Mouse (Mus musculus) cortical plate, adult 2 months (tissue): ENCODE data around the gene Trank1. TPM values are rescaled to one million over a fixed set of nuclear protein-coding genes. Genes with fewer than 3 reads are reported as not detected.

Source experiments
- H3K27ac ChIP-seq: fragments of 200-500 bp; 2 replicates; pipeline ENCODE4 v1.5.1; 2012; ENCODE audit warnings: low read length, control low read depth, inconsistent platforms; ENCODE audit not compliant: insufficient read depth
- H3K4me1 ChIP-seq: fragments of 200-500 bp; 2 replicates; pipeline ENCODE4 v1.6.1; 2011; ENCODE audit warnings: low read length; ENCODE audit not compliant: control insufficient read depth, insufficient read depth
- H3K4me3 ChIP-seq: fragments of 200-500 bp; 2 replicates; pipeline ENCODE4 v1.5.1; 2011; ENCODE audit warnings: mild to moderate bottlenecking, low read length, control low read depth; ENCODE audit not compliant: insufficient read depth
- CTCF ChIP-seq: fragments of 200-500 bp; IDR thresholded peaks from 2 replicates; pipeline ENCODE4 v1.5.1; 2011; ENCODE audit warnings: mild to moderate bottlenecking, control low read depth, low read length; ENCODE audit not compliant: insufficient read depth; ENCODE audit errors: extremely low read depth
- POLR2A ChIP-seq: fragments of 200-500 bp; IDR thresholded peaks from 2 replicates; pipeline ENCODE4 v1.6.1; 2011; ENCODE audit warnings: mild to moderate bottlenecking, low read length, control low read depth; ENCODE audit not compliant: insufficient read depth; ENCODE audit errors: extremely low read depth
- polyA plus RNA-seq: library from polyadenylated mRNA; depleted of rRNA; stranded (reverse); fragments of >200 nt; gene quantifications from 2 replicates; pipeline ENCODE4 v1.2.3, GENCODE M21; 2012

Gene Trank1
- polyA plus RNA-seq, 1 experiment, result 383 TPM

DNA sequence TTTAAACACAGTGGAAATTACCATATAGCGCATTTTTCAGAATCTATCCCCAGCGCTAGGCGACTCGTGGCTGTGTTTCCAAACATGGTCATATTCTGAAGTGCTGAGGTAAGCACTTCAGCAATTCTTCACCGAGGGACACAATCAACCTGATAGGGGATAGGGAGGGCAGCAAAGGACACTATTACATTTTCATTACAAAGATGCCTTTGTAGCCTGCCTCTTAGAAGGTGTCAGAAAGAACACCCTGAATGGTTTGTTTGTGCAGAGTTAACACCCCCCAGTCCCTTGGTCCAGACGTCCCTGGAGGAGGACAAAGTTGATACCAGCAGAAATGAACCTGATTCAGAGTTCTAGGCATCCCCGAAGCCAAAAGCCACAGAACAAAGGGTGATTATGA lies 15.1 kb upstream of the Trank1 start:
- no peak for TF ChIP-seq POLR2A
- no peak for TF ChIP-seq CTCF
- Histone ChIP-seq H3K27ac (no peak overlapping the region), H3K4me1 (no peaks in the 10 kb centered on the region), H3K4me3 (no peak overlapping the region)

DNA sequence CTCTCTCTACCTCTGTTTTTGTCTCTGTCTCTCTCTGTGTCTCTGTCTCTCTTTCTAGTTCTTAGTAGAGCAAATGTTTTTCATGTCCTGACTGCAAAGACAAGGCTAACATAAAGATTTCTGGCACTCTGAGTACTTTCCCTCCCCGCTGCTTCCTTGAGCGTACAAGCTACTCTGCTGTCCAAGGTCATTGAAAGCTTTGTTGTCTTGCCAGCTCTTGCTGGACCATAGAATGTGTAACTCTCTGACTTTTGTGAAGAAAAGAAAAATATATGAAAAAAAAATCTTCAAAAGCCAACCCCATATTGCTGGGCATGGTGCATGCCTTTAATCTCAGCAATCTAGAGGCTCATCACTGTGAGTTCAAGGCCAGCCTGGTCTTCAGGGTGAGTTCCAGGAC lies 12.9 kb upstream of the Trank1 start:
- H3K27ac ChIP-seq, result no peak overlapping the region
- no peak for TF ChIP-seq CTCF
- no peak for TF ChIP-seq POLR2A
- no peak overlapping the region for H3K4me3 ChIP-seq
- H3K4me1 ChIP-seq, result no peaks in the 10 kb centered on the region

DNA sequence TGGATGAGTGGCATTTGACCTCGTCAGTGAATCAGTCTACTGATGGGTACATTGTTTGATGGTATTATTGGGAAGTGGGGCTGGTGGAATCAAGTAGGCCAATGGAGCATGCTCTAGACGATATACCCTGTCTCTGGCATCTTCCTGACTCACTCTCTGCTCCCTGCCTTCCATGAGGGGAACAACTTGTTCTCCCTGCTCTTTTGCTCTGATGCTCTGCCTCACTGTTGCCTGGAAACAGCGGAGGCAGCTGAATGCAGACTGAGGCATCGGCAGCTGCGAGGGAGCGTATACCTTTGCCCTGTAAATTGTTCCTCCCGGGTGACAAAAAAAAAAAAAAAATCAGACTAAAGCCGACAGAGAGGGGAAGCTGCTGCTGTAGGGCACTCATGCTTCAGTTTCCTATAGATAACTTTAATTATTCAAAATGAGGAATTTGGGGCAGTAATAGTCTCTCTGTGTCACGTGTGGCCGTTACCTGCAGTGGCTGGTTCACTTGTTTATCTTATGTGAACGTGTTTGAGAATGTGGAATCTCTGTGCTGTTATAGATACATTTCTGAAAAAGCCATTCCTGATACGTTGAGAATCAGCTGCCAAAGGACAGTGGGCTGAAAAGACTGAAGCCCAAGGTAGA lies 9.2 kb upstream of the Trank1 start:
- Histone ChIP-seq H3K27ac (no peak overlapping the region), H3K4me1 (peaks cover 3% of the 10 kb centered on the region)
- no peak for TF ChIP-seq POLR2A
- TF ChIP-seq CTCF, result no peak

DNA sequence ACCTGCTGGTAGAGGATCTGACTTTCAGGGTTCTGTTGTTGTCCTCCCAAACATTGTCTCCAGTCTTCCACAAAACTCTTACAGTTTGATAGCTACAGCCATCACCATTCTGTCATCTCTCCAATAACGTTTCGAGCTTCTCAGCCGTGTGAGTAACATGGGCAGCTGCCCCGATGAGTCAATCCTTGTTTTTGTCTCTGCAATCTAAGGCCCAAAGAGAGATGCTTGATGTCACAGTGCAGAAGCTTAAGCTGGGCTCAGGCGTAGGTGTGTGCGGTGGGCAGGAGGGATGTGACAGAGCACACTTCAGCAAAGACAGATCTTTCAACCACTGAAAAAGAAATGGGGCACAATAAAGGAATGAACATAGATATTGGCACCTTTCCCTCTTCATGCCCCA lies 7.5 kb upstream of the Trank1 start:
- TF ChIP-seq CTCF (no peak), POLR2A (no peak)
- Histone ChIP-seq H3K4me1 (peaks cover 3% of the 10 kb centered on the region), H3K4me3 (no peak overlapping the region), H3K27ac (no peak overlapping the region)

More for the DNA sequence above, 9.2 kb upstream of the Trank1 start:
- H3K4me3 ChIP-seq, result no peak overlapping the region

DNA sequence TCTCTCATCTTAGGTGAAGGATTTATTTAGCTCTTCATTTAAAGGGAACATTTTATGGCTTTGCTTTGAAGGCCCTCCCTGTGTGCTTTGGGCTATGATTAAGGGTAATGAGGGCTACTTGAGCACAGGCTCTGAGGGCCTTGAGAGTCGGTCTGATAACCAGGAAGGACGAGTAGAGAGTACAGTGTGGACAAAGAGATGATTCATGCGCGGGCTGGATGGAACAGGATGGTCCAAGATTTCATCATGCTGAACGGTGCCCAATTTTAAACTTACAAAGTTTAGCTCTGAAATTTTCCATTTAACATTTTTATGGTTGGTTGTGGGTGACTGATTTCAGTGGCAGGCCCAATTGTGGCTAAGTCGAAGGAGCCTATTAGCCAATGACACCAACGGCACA lies 5.4 kb upstream of the Trank1 start:
- TF ChIP-seq CTCF (no peak), POLR2A (no peak)
- H3K27ac ChIP-seq, result no peak overlapping the region
- H3K4me3 ChIP-seq, result no peak overlapping the region
- peaks cover 3% of the 10 kb centered on the region for H3K4me1 ChIP-seq

DNA sequence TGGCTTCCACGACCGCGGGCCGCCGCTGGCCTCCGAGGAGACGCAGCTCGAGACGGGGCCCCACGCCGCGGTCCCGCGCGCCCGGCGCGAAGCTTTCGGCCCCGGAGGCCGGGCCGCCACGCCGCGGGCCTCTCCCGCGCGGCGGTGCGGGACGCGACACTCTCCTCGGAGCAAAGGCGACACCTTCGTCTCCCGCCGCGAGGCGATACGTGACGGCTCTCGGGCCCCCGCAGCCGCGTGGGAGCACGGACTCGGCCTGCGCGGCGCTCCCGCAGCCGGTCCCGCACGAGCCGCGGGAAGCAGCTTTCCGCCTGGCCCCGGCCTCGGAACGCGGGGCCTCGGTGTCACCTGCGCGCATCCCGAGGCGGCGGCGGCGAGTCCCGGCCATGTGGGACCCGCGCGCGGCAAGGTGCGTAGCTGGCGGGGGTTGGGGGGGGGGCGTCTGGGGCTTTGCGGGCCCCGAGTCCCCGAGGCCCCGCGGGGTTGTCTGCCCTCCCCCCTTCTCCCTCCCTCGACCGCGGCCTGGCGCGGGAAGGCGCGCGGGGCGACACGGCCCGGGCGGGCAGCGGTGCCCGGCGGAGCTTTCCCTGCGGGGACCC lies 403 bp downstream of the Trank1 start:
- Histone ChIP-seq H3K27ac (peak overlapping the region; percentile 98), H3K4me3 (peak overlapping the region; percentile 74), H3K4me1 (no peaks in the 10 kb centered on the region)
- TF ChIP-seq POLR2A, result no peak

DNA sequence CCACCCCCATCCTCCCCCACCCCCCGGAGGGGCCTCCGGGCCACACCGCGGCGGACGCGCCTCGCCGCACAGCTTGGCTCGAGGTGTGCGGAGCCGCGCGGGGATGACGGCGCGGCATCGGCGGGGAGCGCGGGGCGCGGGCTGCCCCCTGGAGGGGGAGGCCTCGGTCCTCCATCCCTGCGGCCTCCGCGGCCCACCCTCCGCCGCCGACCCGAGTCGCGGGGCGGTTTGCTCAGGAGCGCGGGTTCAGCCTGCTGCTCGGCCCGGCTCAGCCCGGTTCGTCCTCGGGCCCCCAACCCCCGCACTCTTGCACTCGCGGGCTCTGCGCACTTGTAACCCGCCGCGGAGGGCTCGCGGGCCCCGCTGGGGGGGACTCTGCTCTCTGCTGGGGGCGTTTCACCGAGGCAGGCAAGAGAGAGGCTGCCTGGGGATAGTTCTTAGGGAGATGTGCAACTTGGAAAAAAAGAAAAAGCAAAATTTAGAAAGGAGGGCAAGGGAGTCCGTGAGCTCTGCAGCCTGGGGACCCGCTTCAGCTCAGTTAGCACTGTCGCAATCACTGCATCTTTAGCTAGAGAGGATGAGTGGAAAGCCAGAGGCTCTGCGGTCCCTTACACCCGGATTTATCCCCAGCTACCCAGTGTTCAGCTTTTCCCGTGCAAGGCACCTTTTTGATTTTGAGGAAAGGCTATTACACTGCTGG lies 1.1 kb downstream of the Trank1 start:
- no peak for TF ChIP-seq CTCF
- TF ChIP-seq POLR2A, result no peak
- no peaks in the 10 kb centered on the region for H3K4me1 ChIP-seq
- H3K27ac ChIP-seq, result peak overlapping the region; percentile 48
- H3K4me3 ChIP-seq, result peak overlapping the region; percentile 74

DNA sequence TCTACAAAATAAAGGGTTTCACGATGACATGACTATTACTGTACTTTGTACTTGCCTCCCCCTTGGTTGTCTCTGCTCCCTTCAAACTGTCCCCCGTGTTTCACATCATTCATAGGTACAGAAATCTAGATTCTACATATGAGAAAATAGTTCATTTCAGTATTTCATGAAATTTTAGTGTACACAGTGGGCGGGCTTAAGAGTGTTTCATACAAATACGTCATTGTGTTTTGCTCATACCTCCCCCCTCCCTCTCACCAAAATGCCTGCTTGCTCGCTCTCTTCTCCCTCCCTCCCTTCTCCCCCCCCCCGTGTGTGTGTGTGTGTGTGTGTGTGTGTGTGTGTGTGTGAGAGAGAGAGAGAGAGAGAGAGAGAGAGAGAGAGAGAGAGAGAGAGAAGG lies 1.8 kb downstream of the Trank1 start:
- Histone ChIP-seq H3K4me1 (no peaks in the 10 kb centered on the region), H3K27ac (no peak overlapping the region), H3K4me3 (peak overlapping the region; percentile 74)
- TF ChIP-seq CTCF, result no peak
- no peak for TF ChIP-seq POLR2A

DNA sequence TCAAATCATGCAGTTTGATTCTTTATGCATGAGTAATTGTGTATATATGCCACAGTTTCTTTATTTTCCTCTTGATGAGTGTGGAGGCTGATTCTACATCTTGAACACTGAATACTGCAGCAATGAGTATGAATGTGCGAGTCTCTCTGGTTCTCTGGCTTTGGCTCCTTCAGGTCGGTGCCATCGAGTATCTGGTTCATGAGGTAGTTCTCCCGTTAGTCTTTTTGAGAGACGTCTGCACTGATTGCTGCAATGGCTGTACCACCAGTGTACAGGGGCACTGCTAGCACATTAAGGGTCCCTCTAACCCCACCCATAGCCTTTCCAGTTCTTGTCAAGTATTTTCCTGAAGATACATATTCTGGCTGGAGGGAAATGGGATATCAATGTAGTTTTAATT lies 2.3 kb downstream of the Trank1 start:
- Histone ChIP-seq H3K4me1 (no peaks in the 10 kb centered on the region), H3K4me3 (peak overlapping the region; percentile 74), H3K27ac (no peak overlapping the region)
- no peak for TF ChIP-seq POLR2A
- TF ChIP-seq CTCF, result no peak

DNA sequence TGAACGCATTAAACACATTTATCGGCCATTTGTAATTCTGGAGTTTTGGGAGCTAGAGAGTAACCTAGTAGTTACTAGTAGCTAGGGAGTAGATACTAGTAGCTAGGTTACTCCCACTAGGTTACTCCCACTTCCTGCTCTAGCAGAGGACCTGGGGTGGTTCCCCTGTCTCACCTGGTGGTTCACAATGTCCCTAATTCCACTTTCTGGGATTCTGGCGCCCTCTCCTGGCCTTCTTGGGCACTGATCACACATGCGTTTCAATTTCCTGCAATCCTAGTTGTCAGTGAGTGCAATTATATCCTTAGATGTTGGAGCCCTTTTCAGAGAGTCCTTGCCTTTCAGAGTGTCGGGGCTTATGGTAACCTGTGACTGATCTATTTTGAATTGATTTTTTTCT lies 2.7 kb downstream of the Trank1 start:
- H3K27ac ChIP-seq, result no peak overlapping the region
- no peaks in the 10 kb centered on the region for H3K4me1 ChIP-seq
- H3K4me3 ChIP-seq, result peak overlapping the region; percentile 74; the same call in 1 of the 2 replicates
- TF ChIP-seq CTCF, result peak; percentile 80
- no peak for TF ChIP-seq POLR2A
